Mouse (Mus musculus): ENCODE measurements around the gene Dennd6a.

DNA sequence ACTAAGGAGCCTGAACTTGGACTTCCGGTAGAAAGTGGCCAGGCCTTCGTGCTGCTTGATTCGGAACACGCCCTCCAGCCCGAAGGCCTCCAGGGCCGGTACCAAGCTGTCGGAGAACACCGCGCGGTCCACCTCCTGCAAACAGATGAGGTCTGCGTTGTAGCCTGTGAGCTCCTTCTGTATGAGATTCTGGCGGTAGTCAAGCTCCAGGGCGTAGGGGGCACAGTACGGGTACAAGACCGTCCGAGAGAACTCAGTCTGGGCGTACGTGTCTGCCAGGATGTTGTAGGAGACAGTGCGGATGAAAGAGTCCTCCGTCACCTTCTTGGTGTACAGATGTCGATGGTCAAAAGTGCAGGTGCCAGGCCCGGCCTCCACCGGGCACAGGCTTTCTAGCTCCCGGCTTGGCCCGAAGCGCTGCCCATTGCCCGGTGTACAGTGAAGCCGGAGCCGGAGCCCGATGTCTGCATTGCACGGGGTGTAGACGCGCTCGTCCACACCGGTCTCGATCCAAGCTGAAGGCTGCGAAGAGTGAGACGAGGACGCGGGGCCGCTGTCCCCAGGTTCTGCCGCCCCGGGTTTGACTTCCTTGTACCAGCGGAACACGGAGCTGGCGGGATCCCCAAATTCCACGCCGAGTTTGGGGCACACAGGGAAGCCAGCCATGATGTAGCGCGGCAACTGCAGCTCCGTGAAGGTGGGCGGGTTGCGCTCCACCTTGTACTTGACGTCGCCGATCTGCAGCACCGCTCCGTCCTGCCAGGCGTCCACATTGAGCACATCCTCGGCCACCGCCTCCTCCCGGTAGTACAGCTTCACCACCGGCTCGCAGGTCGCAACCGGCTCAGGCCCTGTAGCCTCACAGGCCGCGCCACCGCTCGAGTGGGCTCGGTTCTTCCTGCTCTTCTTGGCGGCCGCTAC, 95.0 kb downstream of the Dennd6a start:
- TF ChIP-seq MAFK (IDR thresholded peaks at IDR 0.05; ENCODE audit: insufficient read depth, low read depth, low read length) (no peak), ZC3H11A (IDR thresholded peaks at IDR 0.05; ENCODE audit: borderline replicate concordance, low read depth, low read length) (no peak), ZNF384 (IDR thresholded peaks at IDR 0.05; ENCODE audit: low read depth, low read length) (no peak)

All from ES-E14 (cell line).